Mouse (Mus musculus) limb, embryonic 14.5 days (tissue): ENCODE data around the gene Clpsl2. TPM values are rescaled to one million over a fixed set of nuclear protein-coding genes. Genes with fewer than 3 reads are reported as not detected.

ENCODE experiments used
- ATAC-seq: fragments of 200-750 bp; cut with Nextera tagmentation; 2 replicates; pipeline ENCODE4 v1.8.0; 2017; ENCODE audit warnings: low read depth, moderate number of reproducible peaks, moderate TSS enrichment; ENCODE audit not compliant: low FRiP score
- DNase-seq: peaks from one replicate; pipeline ENCODE4 v3.0.0-alpha.2; 2015; ENCODE audit warnings: low spot score
- H3K27ac ChIP-seq: fragments of 300-500 bp; sonication (generic); replicated peaks from 2 replicates; pipeline ENCODE4 v1.5.1; 2014; ENCODE audit warnings: low read depth, mild to moderate bottlenecking, low read length, moderate library complexity, mixed read lengths
- H3K27me3 ChIP-seq: fragments of 300-500 bp; sonication (generic); 2 replicates; pipeline ENCODE4 v1.6.1; 2014; ENCODE audit warnings: low read length, mixed read lengths; ENCODE audit not compliant: control insufficient read depth, insufficient read depth
- H3K36me3 ChIP-seq: fragments of 300-500 bp; sonication (generic); 2 replicates; pipeline ENCODE4 v1.6.1; 2014; ENCODE audit warnings: mild to moderate bottlenecking, low read length, moderate library complexity, mixed read lengths; ENCODE audit not compliant: control insufficient read depth, insufficient read depth
- H3K4me1 ChIP-seq: fragments of 300-500 bp; sonication (generic); 2 replicates; pipeline ENCODE4 v1.6.1; 2014; ENCODE audit warnings: antibody characterized with exemption, low read length, mixed read lengths; ENCODE audit not compliant: control insufficient read depth, insufficient read depth
- H3K4me2 ChIP-seq: fragments of 300-500 bp; sonication (generic); replicated peaks from 2 replicates; pipeline ENCODE4 v1.6.1; 2014; ENCODE audit warnings: low read depth, mild to moderate bottlenecking, low read length, moderate library complexity; ENCODE audit not compliant: severe bottlenecking
- H3K4me3 ChIP-seq: fragments of 300-500 bp; sonication (generic); replicated peaks from 2 replicates; pipeline ENCODE4 v1.5.1; 2014; ENCODE audit warnings: low read length
- H3K9ac ChIP-seq: fragments of 300-500 bp; sonication (generic); 2 replicates; pipeline ENCODE4 v1.6.1; 2014; ENCODE audit warnings: mild to moderate bottlenecking, low read depth, low read length, moderate library complexity; ENCODE audit not compliant: severe bottlenecking
- H3K9me3 ChIP-seq: fragments of 300-500 bp; sonication (generic); 2 replicates; pipeline ENCODE4 v1.6.1; 2016; ENCODE audit warnings: low read length; ENCODE audit not compliant: control insufficient read depth
- POLR2A ChIP-seq: fragments of 200-500 bp; IDR thresholded peaks from 2 replicates; pipeline ENCODE4 v1.8.0; 2012; ENCODE audit warnings: inconsistent platforms, mild to moderate bottlenecking, moderate library complexity, borderline replicate concordance; ENCODE audit not compliant: insufficient read depth, insufficient read length; ENCODE audit errors: extremely low read depth
- WGBS: fragments of 180-500 bp; shearing (Covaris S2); extraction: QIAGEN DNeasy Blood & Tissue Kit; methylation state at CpG from one replicate; pipeline ENCODE4 v1.1.7; 2014; 5-methylcytosine and 5-hydroxymethylcytosine counted together
- polyA plus RNA-seq, 2 experiments: library from polyadenylated mRNA; depleted of rRNA in 1 of 2; stranded (reverse) in 1 of 2; unstranded in 1 of 2; fragments of >200 nt; fragmentation: Nextera tagmentation in 1 of 2; extraction: Ambion mirVana in 1 of 2; gene quantifications; 2 replicates each; pipeline versions ENCODE4 v1.2.1 to v1.2.3; 2012 to 2014

The Clpsl2 gene
- polyA plus RNA-seq, 2 experiments, result not detected

GRCm38 (mm10) chr17:28507496-28507895 lies 41.7 kb upstream of the Clpsl2 start:
- H3K4me2 ChIP-seq, result no peak overlapping the region
- H3K27ac ChIP-seq, result no peak overlapping the region
- WGBS, result 32% methylated on average over 5 of the region's 5 CpGs
- no peak for TF ChIP-seq POLR2A
- H3K36me3 ChIP-seq, result no peaks in the 10 kb centered on the region
- no peaks in the 10 kb centered on the region for H3K27me3 ChIP-seq
- H3K4me3 ChIP-seq, result no peak overlapping the region
- no peak overlapping the region for H3K9ac ChIP-seq
- ATAC-seq, result no peak
- no peak for DNase-seq
- peaks cover 14% of the 10 kb centered on the region for H3K4me1 ChIP-seq
- no peaks in the 10 kb centered on the region for H3K9me3 ChIP-seq

- Histone ChIP-seq H3K4me1 (peaks cover 14% of the 10 kb centered on the region), H3K27ac (no peak overlapping the region), H3K27me3 (no peaks in the 10 kb centered on the region), H3K9ac (peak overlapping the region; percentile 53), H3K4me2 (peak overlapping the region; percentile 47), H3K4me3 (peak overlapping the region; percentile 15; the same call in 1 of the 2 replicates), H3K9me3 (no peaks in the 10 kb centered on the region), H3K36me3 (no peaks in the 10 kb centered on the region)
- no peak for ATAC-seq
- TF ChIP-seq POLR2A, result no peak
- WGBS, result 3% methylated on average over 26 of the region's 28 CpGs
- no peak for DNase-seq
Observed at GRCm38 (mm10) chr17:28510445-28511342, 38.5 kb upstream of the Clpsl2 start.

GRCm38 (mm10) chr17:28511616-28512541 lies 37.3 kb upstream of the Clpsl2 start:
- Histone ChIP-seq H3K9me3 (no peaks in the 10 kb centered on the region), H3K36me3 (no peaks in the 10 kb centered on the region), H3K27me3 (no peaks in the 10 kb centered on the region), H3K4me2 (no peak overlapping the region), H3K4me1 (peaks cover 14% of the 10 kb centered on the region), H3K9ac (0 out of 2 replicates have a peak overlapping the region, but pooled peaks have one; percentile 25), H3K27ac (no peak overlapping the region), H3K4me3 (no peak overlapping the region)
- no peak for TF ChIP-seq POLR2A
- WGBS, result 46% methylated on average over 9 of the region's 9 CpGs
- DNase-seq (no peak), ATAC-seq (no peak)

GRCm38 (mm10) chr17:28512696-28513095 lies 36.5 kb upstream of the Clpsl2 start:
- H3K9ac ChIP-seq, result 0 out of 2 replicates have a peak overlapping the region, but pooled peaks have one; percentile 25
- H3K4me1 ChIP-seq, result peaks cover 15% of the 10 kb centered on the region
- DNase-seq, result no peak
- H3K27me3 ChIP-seq, result no peaks in the 10 kb centered on the region
- H3K4me3 ChIP-seq, result no peak overlapping the region
- WGBS, result 29% methylated on average over 6 of the region's 6 CpGs
- no peaks in the 10 kb centered on the region for H3K36me3 ChIP-seq
- no peak overlapping the region for H3K4me2 ChIP-seq
- no peak for ATAC-seq
- no peak overlapping the region for H3K27ac ChIP-seq
- no peak for TF ChIP-seq POLR2A
- no peaks in the 10 kb centered on the region for H3K9me3 ChIP-seq

GRCm38 (mm10) chr17:28513337-28513736 lies 35.9 kb upstream of the Clpsl2 start:
- peaks cover 21% of the 10 kb centered on the region for H3K4me1 ChIP-seq
- ATAC-seq (no peak), DNase-seq (no peak)
- no peaks in the 10 kb centered on the region for H3K9me3 ChIP-seq
- no peak overlapping the region for H3K9ac ChIP-seq
- no peak overlapping the region for H3K4me2 ChIP-seq
- H3K4me3 ChIP-seq, result no peak overlapping the region
- TF ChIP-seq POLR2A, result no peak
- 71% methylated on average over 1 of the region's 1 CpGs for WGBS
- H3K36me3 ChIP-seq, result no peaks in the 10 kb centered on the region
- H3K27me3 ChIP-seq, result no peaks in the 10 kb centered on the region
- no peak overlapping the region for H3K27ac ChIP-seq
